Mouse (Mus musculus): ENCODE measurements around the gene Ptpre.

Gene Ptpre

GRCm38 (mm10) chr7:135609028-135609427 lies 71.7 kb downstream of the Ptpre start:
- DNase-seq = no peak

GRCm38 (mm10) chr7:135609655-135610054 lies 72.4 kb downstream of the Ptpre start:
- DNase-seq = no peak

- no peak for DNase-seq
Measured at GRCm38 (mm10) chr7:135612276-135612675, 75.0 kb downstream of the Ptpre start.

GRCm38 (mm10) chr7:135612801-135613200 lies 75.5 kb downstream of the Ptpre start:
- DNase-seq = no peak

- no peak for DNase-seq
Measured at GRCm38 (mm10) chr7:135613380-135613779, 76.1 kb downstream of the Ptpre start.

- no peak for DNase-seq
Measured at GRCm38 (mm10) chr7:135614892-135615291, 77.6 kb downstream of the Ptpre start.

- peak; percentile 52 for DNase-seq
Measured at GRCm38 (mm10) chr7:135616479-135616878, 79.2 kb downstream of the Ptpre start.

GRCm38 (mm10) chr7:135617776-135618175 lies 80.5 kb downstream of the Ptpre start:
- no peak for DNase-seq

GRCm38 (mm10) chr7:135621649-135622048 lies 84.4 kb downstream of the Ptpre start:
- no peak for DNase-seq

GRCm38 (mm10) chr7:135622241-135622640 lies 85.0 kb downstream of the Ptpre start:
- no peak for DNase-seq

GRCm38 (mm10) chr7:135624854-135625253 lies 87.6 kb downstream of the Ptpre start:
- peak; percentile 29 for DNase-seq

GRCm38 (mm10) chr7:135628363-135628762 lies 91.1 kb downstream of the Ptpre start:
- no peak for DNase-seq

GRCm38 (mm10) chr7:135629019-135629418 lies 91.7 kb downstream of the Ptpre start:
- no peak for DNase-seq

- DNase-seq = peak; percentile 89
Measured at GRCm38 (mm10) chr7:135631776-135632552, 94.7 kb downstream of the Ptpre start.

- no peak for DNase-seq
Measured at GRCm38 (mm10) chr7:135632716-135633258, 95.5 kb downstream of the Ptpre start.

GRCm38 (mm10) chr7:135634851-135635624 lies 97.8 kb downstream of the Ptpre start:
- no peak for DNase-seq

GRCm38 (mm10) chr7:135637406-135637980 lies 100.2 kb downstream of the Ptpre start:
- DNase-seq = no peak

- no peak for DNase-seq
Measured at GRCm38 (mm10) chr7:135639361-135639760, 102.1 kb downstream of the Ptpre start.

GRCm38 (mm10) chr7:135641698-135642507 lies 104.6 kb downstream of the Ptpre start:
- DNase-seq = peak; percentile 55

- DNase-seq = peak; percentile 28
Measured at GRCm38 (mm10) chr7:135644452-135644851, 107.2 kb downstream of the Ptpre start.

- no peak for DNase-seq
Measured at GRCm38 (mm10) chr7:135646976-135647375, 109.7 kb downstream of the Ptpre start.

GRCm38 (mm10) chr7:135648821-135649220 lies 111.5 kb downstream of the Ptpre start:
- no peak for DNase-seq

Data from lung, postnatal 36 days (tissue).